Mouse (Mus musculus): ENCODE measurements around the gene Zfp459.
"Not testable (repeated sequence)": the region's sequence is repeated elsewhere in the genome, so short reads cannot be mapped to it uniquely, and the experiment has no call there.

Gene Zfp459

GRCm38 (mm10) chr13:67421207-67421857, at the start of gene Zfp459:
Gene Zfp459, minus strand, starts transcription at chr13:67421418.
- peak; percentile 36 to 55 for DNase-seq (ENCODE audit: low spot score in 2 of 2)

DNA sequence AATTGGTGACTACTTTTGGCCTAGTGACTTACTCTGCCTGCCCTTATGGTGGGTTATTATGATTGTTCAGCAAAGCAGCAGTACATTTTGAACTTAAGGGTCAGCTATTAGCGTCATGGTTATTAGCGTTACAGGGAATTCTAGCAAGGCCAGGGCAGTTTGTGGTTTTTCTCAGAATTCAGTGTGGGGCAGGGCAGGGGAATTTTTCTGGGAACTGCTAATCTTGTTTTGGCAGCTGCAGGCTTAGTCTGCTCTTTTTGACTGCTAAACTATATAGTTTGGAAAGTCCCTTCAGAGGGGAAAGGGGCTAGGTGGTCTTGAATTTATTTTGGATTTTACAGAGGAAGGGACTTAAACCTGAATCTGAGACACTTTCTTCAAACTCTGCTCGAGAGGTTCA, 48.1 kb upstream of the Zfp459 start:
- DNase-seq (ENCODE audit: low spot score in 2 of 2): no peak

DNA sequence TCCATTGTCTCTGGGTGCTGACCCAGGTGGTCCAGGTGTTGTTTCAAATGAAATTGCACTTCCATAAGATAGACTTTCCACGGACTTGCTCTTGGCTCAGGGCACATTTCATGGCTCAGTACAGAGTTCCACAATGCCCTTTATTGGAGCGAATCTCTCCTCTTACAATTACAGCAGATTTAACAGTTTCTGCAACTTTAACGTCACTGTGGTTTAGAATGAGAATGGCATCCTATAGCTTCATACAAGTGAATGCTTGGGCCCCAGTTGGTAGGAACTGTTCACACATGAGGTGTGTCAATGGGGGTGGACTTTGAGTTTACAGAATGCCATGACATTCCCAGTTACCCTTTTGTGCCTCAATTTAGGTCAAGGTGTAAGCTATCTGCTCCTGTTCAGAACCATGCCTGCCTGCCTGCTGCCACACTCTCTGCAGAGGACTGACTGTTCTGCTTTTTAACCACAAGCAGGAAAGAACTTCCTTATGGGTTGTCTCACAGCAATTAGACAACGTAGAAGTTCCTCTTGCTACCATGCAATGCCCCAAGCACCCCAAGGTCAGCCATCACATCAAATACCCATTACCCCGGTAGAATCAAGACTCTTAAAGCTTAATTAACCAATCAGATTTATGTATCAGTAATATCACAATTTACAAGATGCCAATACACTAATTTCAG, 42.4 kb upstream of the Zfp459 start:
- DNase-seq (ENCODE audit: low spot score in 2 of 2): not testable (repeated sequence)

- no peak for DNase-seq (ENCODE audit: low spot score in 2 of 2)
These were observed 30.7 kb upstream of the Zfp459 start for GRCm38 (mm10) chr13:67452021-67452309.

DNA sequence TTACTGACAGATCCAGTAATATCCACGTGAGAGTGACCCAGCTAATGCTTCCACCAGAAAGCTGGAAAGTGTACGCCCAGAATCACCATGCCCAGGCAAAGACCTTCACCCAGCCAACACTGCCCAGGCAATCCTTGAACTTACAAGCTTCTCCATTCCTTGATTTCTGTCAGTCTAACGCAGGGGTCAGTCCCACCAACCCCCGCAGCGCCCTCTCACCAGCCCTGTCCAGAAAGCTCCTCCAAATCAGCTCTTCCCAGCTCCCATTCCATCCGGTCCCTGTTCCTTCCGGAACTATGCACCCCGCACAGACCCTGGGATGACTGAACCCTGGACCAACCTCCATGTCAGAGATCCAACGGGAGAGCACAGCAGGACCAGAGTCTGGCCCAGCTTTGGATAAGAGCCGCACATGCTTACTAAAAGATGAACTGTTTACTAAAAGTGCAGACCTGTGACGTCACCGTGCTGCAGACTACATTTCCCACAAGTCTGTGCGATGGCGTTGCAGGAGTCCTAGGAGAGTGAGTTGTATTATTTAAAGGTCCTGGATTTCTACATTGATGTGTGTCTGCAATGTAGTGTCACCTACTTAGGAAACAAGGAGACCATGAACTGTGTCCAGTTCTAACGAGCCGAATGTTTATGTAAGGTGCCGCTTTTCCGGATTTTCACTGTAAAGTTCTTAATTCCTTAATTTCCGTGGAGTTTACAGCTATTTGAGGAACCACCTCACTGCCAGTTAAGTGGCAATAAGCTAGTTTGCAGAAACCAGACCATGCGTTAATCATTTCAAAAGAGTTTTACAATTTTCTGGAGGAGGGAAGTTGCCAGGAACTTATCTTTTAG, 30.2 kb upstream of the Zfp459 start, which contains the start of gene Zfp874a:
Gene Zfp874a (minus strand): TSS at position 453 of the 849 bp plus-strand sequence.
- peak; percentile 87 to 88 for DNase-seq (ENCODE audit: low spot score in 2 of 2)

GRCm38 (mm10) chr13:67437095-67437494, 15.9 kb upstream of the Zfp459 start:
- not testable (repeated sequence) for DNase-seq (ENCODE audit: low spot score in 2 of 2)

DNA sequence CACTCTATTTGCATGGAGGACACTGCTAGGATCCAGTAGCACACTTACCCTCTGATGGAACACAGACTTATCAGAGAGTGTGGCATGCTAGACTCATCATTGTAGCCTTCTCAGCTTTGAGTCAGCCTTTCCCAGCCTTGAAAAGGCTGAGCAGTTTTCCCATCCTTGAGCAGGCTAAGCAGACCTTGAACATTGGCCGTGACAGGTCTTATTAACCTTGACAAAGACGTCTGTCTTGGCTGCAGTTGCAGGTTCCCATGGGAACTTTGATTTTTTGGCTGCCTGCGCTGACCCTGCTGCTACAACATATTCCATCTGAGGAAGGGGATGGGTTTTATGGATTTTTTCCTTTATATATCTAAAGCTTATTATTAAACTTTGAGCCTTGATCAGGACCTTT, 6.9 kb upstream of the Zfp459 start:
- no peak for DNase-seq (ENCODE audit: low spot score in 2 of 2)

GRCm38 (mm10) chr13:67425699-67426098, 4.5 kb upstream of the Zfp459 start:
- DNase-seq (ENCODE audit: low spot score in 2 of 2): not testable (repeated sequence)

DNA sequence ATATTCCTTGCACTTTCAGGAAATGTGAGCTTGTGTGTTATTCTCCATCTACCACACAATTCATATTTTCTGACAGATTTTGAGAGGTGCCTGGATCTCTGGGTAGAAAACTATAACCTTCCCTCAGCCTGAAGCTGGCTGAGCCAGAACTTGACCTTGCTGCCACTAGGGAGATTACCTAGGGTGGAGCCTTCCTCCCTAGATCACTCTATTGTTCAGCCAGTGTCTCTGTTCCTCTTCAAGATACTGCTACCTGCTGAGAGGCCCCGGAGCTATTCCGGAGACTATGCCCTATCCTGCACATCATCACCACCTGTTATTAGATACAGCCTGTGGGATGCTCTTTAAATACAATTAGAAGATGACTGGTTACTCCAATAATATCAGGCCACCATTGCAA, 1.3 kb upstream of the Zfp459 start:
- not testable (repeated sequence) for DNase-seq (ENCODE audit: low spot score in 2 of 2)

- DNase-seq (ENCODE audit: low spot score in 2 of 2): no peak
These were observed 536 bp downstream of the Zfp459 start for GRCm38 (mm10) chr13:67420558-67421206.

- no peak for DNase-seq (ENCODE audit: low spot score in 2 of 2)
These were observed 4.4 kb downstream of the Zfp459 start for GRCm38 (mm10) chr13:67416811-67417210.

- DNase-seq (ENCODE audit: low spot score in 2 of 2): no peak
These were observed 5.5 kb downstream of the Zfp459 start for GRCm38 (mm10) chr13:67415759-67416158.

- not testable (repeated sequence) for DNase-seq (ENCODE audit: low spot score in 2 of 2)
These were observed 7.6 kb downstream of the Zfp459 start for GRCm38 (mm10) chr13:67413634-67414033.

- DNase-seq (ENCODE audit: low spot score in 2 of 2): peak; percentile 60 to 63
These were observed 21.9 kb downstream of the Zfp459 start, which contains the start of gene Zfp429 for GRCm38 (mm10) chr13:67399183-67399903. Gene Zfp429, minus strand, starts transcription at chr13:67399819.

- not testable (repeated sequence) for DNase-seq (ENCODE audit: low spot score in 2 of 2)
These were observed 45.0 kb downstream of the Zfp459 start for GRCm38 (mm10) chr13:67376255-67376654.

DNA sequence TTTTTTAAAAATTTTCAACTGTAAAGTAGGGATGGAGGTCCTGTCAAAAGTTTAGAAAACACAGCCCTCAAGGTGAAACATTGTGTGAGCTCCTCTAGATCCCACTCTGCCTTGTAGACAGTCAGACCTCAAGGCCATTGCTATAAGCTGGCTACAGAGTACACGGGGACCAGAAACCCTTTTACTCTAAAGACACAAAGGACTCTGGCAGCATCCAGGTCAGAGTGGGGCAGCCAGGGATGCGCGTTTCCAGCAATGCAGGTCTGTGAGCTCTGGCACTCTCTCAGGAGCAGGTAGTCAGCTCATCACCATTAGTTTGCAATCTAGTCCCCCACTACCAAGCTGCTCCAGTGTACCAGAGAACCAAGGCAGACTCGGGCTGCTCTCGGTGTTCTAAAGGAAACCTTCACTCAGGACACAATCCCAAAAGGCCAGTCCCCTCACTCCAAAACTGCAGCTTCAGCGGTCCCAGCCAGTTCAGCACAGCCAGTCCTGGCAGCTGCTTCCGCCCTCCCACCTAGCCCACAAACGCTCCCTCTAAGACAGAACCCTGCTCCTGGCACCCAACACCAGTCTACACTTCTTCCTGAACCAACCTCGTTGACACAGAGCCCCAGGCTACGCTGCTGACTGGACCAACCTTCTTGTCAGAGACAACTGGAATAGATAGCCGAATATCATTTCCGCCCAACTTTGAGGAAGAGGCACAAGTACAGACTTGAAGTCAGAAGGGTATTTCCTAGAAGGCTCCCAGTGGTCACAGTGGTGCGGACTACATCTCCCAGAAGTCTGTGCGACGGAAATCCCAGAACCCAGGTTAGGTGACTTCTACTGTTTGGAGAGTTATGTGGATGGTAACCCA, 45.9 kb downstream of the Zfp459 start, which contains the start of the genes Gm28041 and Zfp456:
Gene Gm28041 (minus strand): TSS at position 684 of the 862 bp plus-strand sequence.
Gene Zfp456 (minus strand): TSS at position 761 of the 862 bp plus-strand sequence.
- peak; percentile 61 to 64 for DNase-seq (ENCODE audit: low spot score in 2 of 2)

DNA sequence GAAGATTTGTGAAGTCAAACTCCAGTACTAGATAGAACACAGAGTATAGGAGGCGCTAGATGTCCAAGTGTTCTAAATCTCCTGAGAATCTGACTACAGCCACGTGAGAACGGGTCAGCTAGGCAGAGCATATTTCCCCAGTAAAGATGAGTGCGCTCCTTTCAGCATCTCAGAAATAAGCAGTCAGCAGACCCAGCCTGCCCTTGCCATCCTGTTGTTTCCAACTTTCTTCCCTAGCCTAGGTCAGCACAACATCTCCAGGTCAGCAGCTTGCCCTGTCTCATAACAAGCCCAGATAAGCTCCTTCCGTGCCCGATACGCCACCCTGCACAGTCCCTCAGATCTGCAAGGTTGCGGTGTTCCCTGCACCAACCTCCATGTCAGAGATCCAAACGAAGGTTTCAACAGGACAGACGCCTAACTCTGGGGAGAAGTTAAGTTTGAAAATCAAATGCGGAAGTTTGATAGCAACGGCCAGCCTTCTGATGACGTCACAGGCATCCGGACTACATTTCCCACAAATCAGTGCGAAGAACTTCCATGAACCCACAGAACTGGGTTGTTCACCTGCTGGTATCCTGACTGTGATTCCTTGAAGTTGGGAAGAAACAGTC, 61.0 kb downstream of the Zfp459 start, which contains the start of the genes Gm28044 and Zfp953:
Gene Gm28044 (minus strand): TSS at position 406 of the 614 bp plus-strand sequence.
Gene Zfp953 (minus strand): TSS at position 475 of the 614 bp plus-strand sequence.
- peak; percentile 89 to 93 for DNase-seq (ENCODE audit: low spot score in 2 of 2)
